8 mouse cellular contexts compared by ENCODE assay signal in the genomic region with DNA sequence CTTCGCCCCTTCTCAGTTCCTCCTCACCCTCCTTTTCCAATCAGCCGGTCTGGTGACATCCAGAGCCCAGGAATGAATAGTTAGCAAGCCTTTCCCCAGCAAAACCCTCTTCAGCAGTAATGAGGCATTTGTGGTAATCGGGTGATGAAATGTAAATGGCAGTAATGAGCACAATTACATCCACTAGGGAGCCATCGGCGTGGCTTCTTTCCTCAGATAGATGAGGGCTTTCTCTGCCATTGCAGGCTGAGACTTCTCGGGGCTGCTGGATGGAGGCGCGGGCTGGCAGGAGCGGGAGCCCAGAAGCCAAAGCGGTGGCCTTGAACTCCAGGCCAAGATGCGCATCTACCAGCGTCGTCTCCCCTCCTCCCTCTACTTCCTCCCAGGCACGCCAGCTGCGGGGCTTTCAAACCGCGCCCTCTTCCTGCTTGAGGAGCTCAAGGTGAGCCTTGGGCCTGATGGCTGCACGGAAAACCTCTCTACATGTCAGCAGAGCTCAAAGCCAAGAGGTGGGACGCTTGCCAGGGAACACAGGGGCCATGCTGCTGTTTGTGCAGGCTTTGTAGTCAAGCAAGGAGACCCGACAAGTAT.
DNase-seq lines count a peak whose midpoint lies in the region; ATAC-seq and TF ChIP-seq lines count a peak whose summit lies in the region.

No protein-coding gene starts in this region.

- ATAC-seq in hindbrain, embryonic 11.5 days (ENCODE audit: low FRiP score) = peak; percentile 63
- no peak for ATAC-seq in liver, postnatal 0 days

- peak overlapping the region; percentile 16 for H3K4me3 ChIP-seq in hindbrain, embryonic 11.5 days (ENCODE audit: low read depth, low read length)
- H3K4me3 ChIP-seq in liver, postnatal 0 days (ENCODE audit: low read depth, low read length) = no peak overlapping the region

- peak; percentile 46 for DNase-seq in layer of hippocampus, postnatal 10 days (ENCODE audit: low spot score in 2 of 2)
- DNase-seq in layer of hippocampus, adult 9-10 months (ENCODE audit: low spot score) = no peak
- DNase-seq in adrenal gland, postnatal 14 days = peak; percentile 22
- DNase-seq in embryo, embryonic 11 days = peak; percentile 63
- peak; percentile 49 for DNase-seq in hindbrain, embryonic 11.5 days (ENCODE audit: low spot score)
- peak; percentile 12 for DNase-seq in liver, postnatal 0 days
- DNase-seq in retina, postnatal 1 day = peak; percentile 70
- DNase-seq in urinary bladder, postnatal 25 days (ENCODE audit: low spot score) = no peak

- peaks cover 4% of the 10 kb centered on the region; the same call in 1 of the 2 replicates for H3K27me3 ChIP-seq in hindbrain, embryonic 11.5 days (ENCODE audit: control insufficient read depth, insufficient read depth, low read length)
- H3K27me3 ChIP-seq in liver, postnatal 0 days (ENCODE audit: insufficient read depth, low read length) = peaks cover 14% of the 10 kb centered on the region; the same call in 1 of the 2 replicates

- no peaks in the 10 kb centered on the region for H3K9me3 ChIP-seq in hindbrain, embryonic 11.5 days (ENCODE audit: control insufficient read depth, low read length)
- no peaks in the 10 kb centered on the region; the same call in 1 of the 2 replicates for H3K9me3 ChIP-seq in liver, postnatal 0 days (ENCODE audit: low read length)

- H3K9ac ChIP-seq in hindbrain, embryonic 11.5 days (ENCODE audit: low read depth, low read length) = peak overlapping the region; percentile 8; the same call in 1 of the 2 replicates
- H3K9ac ChIP-seq in liver, postnatal 0 days (replicated peaks) = no peak overlapping the region

- peak overlapping the region; percentile 39 for H3K4me2 ChIP-seq in hindbrain, embryonic 11.5 days (replicated peaks; ENCODE audit: low read depth, low read length)
- H3K4me2 ChIP-seq in liver, postnatal 0 days (ENCODE audit: low read depth, low read length) = no peak overlapping the region

- H3K4me1 ChIP-seq in hindbrain, embryonic 11.5 days (replicated peaks; ENCODE audit: control insufficient read depth, insufficient read depth, low read length) = peaks cover 2% of the 10 kb centered on the region; the same call in 1 of the 2 replicates
- H3K4me1 ChIP-seq in liver, postnatal 0 days (ENCODE audit: insufficient read depth) = no peaks in the 10 kb centered on the region

- WGBS in hindbrain, embryonic 11.5 days = 4% methylated on average over 20 of the region's 20 CpGs
- WGBS in liver, postnatal 0 days (ENCODE audit: insufficient replicate concordance) = 4% methylated on average over 18 of the region's 20 CpGs

- TF ChIP-seq CTCF in liver, postnatal 0 days (IDR thresholded peaks at IDR 0.05; ENCODE audit: low read depth) = no peak

- TF ChIP-seq EP300 in liver, postnatal 0 days (IDR thresholded peaks at IDR 0.05; ENCODE audit: low read depth) = no peak

- no peaks in the 10 kb centered on the region for H3K36me3 ChIP-seq in hindbrain, embryonic 11.5 days (ENCODE audit: control insufficient read depth, insufficient read depth, low read length)
- H3K36me3 ChIP-seq in liver, postnatal 0 days (replicated peaks; ENCODE audit: insufficient read depth, low read length) = no peaks in the 10 kb centered on the region

- peak overlapping the region; percentile 37 for H3K27ac ChIP-seq in hindbrain, embryonic 11.5 days (ENCODE audit: low read depth, low read length)
- no peak overlapping the region for H3K27ac ChIP-seq in liver, postnatal 0 days (ENCODE audit: low read depth)

Comparison
In these comparisons a context has a peak if more than half of its experiments do, and no peak if none do; other contexts are left out.
1. DNase-seq: peak in layer of hippocampus, postnatal 10 days (2 of 2), adrenal gland, postnatal 14 days (single experiment), embryo, embryonic 11 days (single experiment), hindbrain, embryonic 11.5 days (single experiment), liver, postnatal 0 days (single experiment) and retina, postnatal 1 day (single experiment); none in layer of hippocampus, adult 9-10 months (single experiment) and urinary bladder, postnatal 25 days (single experiment).